Mouse (Mus musculus): ENCODE measurements around the gene Gna15. TPM values are rescaled to one million over a fixed set of nuclear protein-coding genes. Genes with fewer than 3 reads are reported as not detected.
A peak's percentile ranks its signal among the peaks of the same experiment; 100 is the strongest.

The Gna15 gene
- total RNA-seq, 1 experiment from 2014 or later = 40.2 TPM

- no peak for ATAC-seq (replicated peaks in 1 of 2; ENCODE audit: insufficient read depth in 1 of 2, low FRiP score in 2 of 2, low TSS enrichment in 1 of 2, low read depth in 1 of 2, poor library complexity in 2 of 2, severe bottlenecking in 2 of 2)
These were observed 35.2 kb upstream of the Gna15 start, which contains the start of gene Aes for GRCm38 (mm10) chr10:81559163-81559626. Gene Aes (plus strand): TSS chr10:81559488.

DNA sequence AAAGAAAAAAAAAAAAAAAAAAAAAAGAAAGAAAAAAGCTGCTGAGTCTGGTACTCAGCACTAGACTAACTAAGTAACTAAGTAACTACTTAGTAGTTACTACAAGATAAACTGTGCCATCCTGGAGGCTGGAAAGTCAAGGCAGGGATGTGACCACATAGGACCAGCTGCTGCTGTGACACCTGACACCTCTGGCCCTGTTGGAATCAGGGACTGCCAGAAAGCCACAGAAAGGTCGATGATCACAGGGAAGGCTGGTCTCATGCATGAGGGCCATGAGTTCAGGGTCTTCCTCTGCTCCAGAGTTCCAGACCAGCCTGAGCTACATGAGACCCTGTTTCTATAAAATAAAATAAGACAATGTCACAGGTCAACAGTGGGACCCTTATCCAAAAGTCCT is 33.5 kb upstream of the Gna15 start:
- no peak for ATAC-seq (replicated peaks in 1 of 2; ENCODE audit: insufficient read depth in 1 of 2, low FRiP score in 2 of 2, low TSS enrichment in 1 of 2, low read depth in 1 of 2, poor library complexity in 2 of 2, severe bottlenecking in 2 of 2)

GRCm38 (mm10) chr10:81556282-81556681 is 32.3 kb upstream of the Gna15 start:
- no peak for ATAC-seq (replicated peaks in 1 of 2; ENCODE audit: insufficient read depth in 1 of 2, low FRiP score in 2 of 2, low TSS enrichment in 1 of 2, low read depth in 1 of 2, poor library complexity in 2 of 2, severe bottlenecking in 2 of 2)

DNA sequence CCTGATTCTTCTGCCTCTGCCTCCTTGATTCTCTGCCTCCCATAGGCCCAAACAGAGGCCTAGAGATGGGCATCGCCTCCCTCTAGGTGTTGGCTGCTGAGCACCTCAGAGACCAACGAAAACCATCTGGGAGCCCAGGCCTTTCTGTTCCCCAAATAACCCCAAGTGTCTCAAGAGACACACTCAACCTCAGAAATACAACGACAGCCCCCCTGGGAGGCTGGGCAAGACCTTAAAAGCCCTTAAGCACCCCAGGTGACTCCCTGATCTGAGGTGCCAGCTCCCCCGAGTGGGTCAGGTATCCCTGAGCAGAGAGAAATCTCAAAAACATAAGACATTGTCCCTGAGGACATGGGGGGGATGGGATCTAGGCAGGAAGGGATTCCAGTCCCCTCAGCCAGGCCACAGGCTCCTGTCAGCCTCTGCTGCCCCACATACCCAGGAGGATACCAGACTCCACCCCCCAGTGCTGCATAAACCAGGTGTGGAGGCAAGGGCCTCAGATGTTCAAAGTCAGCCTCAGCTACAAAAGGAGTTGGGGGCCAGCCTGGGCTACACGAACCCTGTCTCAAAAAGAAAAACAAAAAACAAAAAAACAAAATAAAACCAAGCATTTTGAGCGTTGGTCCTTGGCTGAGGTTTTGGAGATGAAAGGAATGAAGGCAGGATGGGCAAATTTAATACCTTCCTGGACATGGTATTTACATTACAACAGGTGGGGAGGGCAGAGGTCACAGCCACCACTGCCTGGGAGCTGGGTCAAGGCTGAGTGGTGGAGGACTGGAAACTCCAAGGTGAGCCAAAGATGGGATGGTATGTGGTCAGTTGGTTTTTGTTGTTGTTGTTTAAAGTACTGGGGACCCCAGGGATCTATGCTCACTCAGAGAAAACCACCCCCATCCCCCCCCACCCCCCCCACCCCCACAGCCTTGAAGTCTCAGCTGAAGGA is 30.1 kb upstream of the Gna15 start:
- no peak for ATAC-seq (replicated peaks in 1 of 2; ENCODE audit: insufficient read depth in 1 of 2, low FRiP score in 2 of 2, low TSS enrichment in 1 of 2, low read depth in 1 of 2, poor library complexity in 2 of 2, severe bottlenecking in 2 of 2)

DNA sequence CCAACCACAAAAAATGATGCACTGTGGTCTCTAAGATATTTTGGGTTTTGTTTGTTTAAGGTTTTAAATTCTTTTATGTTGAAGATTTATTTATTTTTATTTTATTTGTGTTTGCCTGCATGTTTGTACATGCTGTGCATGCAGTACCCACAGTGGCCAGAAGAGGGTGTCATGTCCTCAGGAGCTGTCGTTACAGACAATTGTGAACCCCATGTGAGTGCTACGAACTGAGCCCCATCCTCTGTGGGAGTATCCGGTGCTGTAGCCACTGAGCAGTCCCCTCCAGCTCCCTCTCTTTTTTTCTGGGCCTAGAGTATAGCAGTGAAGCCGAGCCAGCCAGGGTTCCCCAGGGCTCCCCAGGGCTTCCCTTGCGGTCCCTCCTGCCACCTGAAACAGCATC is 29.2 kb upstream of the Gna15 start:
- no peak for ATAC-seq (replicated peaks in 1 of 2; ENCODE audit: insufficient read depth in 1 of 2, low FRiP score in 2 of 2, low TSS enrichment in 1 of 2, low read depth in 1 of 2, poor library complexity in 2 of 2, severe bottlenecking in 2 of 2)

GRCm38 (mm10) chr10:81551597-81552102 is 27.6 kb upstream of the Gna15 start:
- ATAC-seq (replicated peaks in 1 of 2; ENCODE audit: insufficient read depth in 1 of 2, low FRiP score in 2 of 2, low TSS enrichment in 1 of 2, low read depth in 1 of 2, poor library complexity in 2 of 2, severe bottlenecking in 2 of 2) = peak; percentile 89 to 92

DNA sequence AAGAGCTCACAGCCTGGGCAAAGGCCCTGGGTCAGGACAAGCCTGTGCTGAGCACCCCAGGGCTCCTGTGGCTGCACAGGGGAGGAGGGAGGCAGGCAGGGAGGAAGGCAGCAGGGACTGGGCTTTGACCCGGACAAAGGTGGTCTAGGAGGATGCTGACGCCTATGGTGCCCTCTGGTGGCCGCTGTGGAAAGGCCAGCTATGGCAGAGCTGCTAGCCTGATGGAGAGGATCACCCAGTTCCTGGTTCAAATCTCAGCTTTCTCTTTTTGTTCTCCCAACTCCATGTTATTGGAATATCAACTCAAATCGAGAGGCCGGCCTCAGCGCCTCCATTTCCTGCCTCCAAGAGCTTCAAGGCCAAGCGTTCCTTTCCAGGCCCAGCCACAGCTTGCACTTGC is 26.2 kb upstream of the Gna15 start:
- peak; percentile 42 to 46 for ATAC-seq (replicated peaks in 1 of 2; ENCODE audit: insufficient read depth in 1 of 2, low FRiP score in 2 of 2, low TSS enrichment in 1 of 2, low read depth in 1 of 2, poor library complexity in 2 of 2, severe bottlenecking in 2 of 2)

GRCm38 (mm10) chr10:81548944-81549343 is 24.9 kb upstream of the Gna15 start:
- ATAC-seq (replicated peaks in 1 of 2; ENCODE audit: insufficient read depth in 1 of 2, low FRiP score in 2 of 2, low TSS enrichment in 1 of 2, low read depth in 1 of 2, poor library complexity in 2 of 2, severe bottlenecking in 2 of 2) = no peak

DNA sequence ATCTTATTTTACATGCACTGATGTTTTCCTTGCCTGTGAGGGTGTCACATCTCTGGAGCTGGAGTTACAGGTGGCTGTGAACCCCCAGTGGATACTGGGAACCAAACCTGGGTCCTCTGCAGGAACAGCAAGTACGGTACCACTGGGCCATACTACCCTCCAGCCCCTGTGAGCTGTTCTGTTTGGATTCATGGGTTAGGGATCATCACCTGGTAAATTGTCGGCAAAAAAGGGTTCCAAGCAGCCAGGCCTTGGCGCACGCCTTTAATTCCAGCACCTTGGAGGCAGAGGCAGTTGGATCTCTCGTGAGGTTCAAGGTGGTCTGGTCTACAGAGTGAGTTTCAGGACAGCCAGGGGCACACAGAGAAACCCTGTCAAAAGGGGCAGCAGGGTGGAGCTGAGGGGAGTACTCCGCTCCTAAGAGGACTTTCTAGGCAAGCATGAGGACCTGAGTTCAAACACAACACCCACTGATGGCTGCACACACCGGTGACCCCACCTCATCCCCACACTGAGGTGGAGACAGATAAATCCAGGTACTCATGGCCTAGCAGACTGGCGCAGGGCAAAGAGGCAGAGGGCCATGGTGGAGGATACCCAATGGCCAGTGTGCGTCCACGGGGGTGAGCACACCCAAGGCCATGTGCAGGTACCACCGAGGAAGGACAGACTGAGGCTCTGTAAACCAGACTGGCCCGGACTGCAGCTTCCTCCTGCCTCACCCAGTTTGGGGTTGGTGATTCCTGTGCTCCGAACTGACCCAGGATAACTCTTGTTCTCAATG is 23.0 kb upstream of the Gna15 start:
- no peak for ATAC-seq (replicated peaks in 1 of 2; ENCODE audit: insufficient read depth in 1 of 2, low FRiP score in 2 of 2, low TSS enrichment in 1 of 2, low read depth in 1 of 2, poor library complexity in 2 of 2, severe bottlenecking in 2 of 2)

GRCm38 (mm10) chr10:81546332-81546731 is 22.3 kb upstream of the Gna15 start:
- ATAC-seq (replicated peaks in 1 of 2; ENCODE audit: insufficient read depth in 1 of 2, low FRiP score in 2 of 2, low TSS enrichment in 1 of 2, low read depth in 1 of 2, poor library complexity in 2 of 2, severe bottlenecking in 2 of 2) = no peak

GRCm38 (mm10) chr10:81545161-81545747 is 21.2 kb upstream of the Gna15 start, which contains the start of gene Gna11:
Gene Gna11 (minus strand): TSS chr10:81545190.
- ATAC-seq (replicated peaks in 1 of 2; ENCODE audit: insufficient read depth in 1 of 2, low FRiP score in 2 of 2, low TSS enrichment in 1 of 2, low read depth in 1 of 2, poor library complexity in 2 of 2, severe bottlenecking in 2 of 2) = peak; percentile 91

DNA sequence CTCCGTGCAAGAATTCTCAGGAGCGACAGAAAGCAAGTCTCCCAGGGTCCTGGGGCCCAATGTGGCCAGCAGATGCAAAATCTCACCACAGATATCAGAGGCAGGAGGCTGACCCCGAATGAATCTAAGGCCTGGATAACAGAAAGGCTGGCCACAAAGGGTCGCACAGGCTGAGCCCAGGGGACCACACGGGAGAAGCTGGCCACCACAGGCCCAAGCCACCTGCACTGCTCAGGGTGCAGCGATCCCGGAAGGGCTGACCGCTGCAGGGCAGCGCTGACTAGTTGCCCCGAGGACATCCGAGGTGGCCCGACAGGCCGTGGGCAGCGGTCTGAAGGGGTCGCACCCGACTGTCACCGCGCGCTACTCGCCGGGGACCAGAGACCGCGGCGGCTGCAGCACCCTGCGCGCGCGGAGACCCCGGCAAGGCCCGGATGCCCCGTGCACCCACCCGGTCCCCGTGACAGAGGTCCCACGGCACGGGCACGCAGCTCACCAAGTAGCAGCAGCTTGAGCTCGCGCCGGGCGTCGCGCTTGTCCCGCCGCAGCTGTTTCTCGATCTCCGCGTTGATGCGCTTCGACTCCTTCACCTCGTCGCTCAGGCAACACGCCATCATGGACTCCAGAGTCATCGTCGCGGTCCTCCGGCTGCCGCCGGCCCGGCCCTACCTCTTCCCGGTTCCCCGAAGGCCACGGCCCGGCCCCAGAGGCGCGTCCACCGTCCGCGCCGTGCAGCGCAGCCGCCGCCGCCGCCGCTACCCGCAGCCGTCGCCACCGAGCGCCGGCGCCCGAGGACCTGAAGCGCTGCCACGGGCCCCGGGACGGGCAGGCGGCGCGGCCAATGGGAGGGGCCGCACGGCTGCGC is 20.5 kb upstream of the Gna15 start:
- ATAC-seq (replicated peaks in 1 of 2; ENCODE audit: insufficient read depth in 1 of 2, low FRiP score in 2 of 2, low TSS enrichment in 1 of 2, low read depth in 1 of 2, poor library complexity in 2 of 2, severe bottlenecking in 2 of 2) = 0 out of 4 replicates have a peak, but pooled peaks of 1 of the 2 experiments have one; percentile 1

DNA sequence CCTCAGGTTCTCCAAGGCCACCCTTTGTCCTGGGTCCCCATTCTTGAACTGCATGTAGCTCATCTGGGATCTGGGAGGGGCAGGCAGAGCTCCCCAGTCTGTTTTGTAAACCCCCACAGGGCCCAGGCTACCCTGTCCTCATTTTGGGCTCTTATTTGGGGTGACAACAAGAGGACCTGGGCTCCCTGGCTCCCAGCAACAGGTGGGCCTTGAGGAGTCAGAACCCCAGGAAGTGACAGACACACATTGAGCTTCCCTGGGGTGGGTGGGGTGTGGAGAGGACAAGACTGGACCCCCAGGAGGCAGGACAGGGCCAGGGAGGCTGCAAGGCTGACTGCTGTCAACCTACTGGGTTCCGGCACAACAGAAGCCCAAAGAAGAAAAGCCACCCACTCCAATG is 19.6 kb upstream of the Gna15 start:
- ATAC-seq (replicated peaks in 1 of 2; ENCODE audit: insufficient read depth in 1 of 2, low FRiP score in 2 of 2, low TSS enrichment in 1 of 2, low read depth in 1 of 2, poor library complexity in 2 of 2, severe bottlenecking in 2 of 2) = no peak

DNA sequence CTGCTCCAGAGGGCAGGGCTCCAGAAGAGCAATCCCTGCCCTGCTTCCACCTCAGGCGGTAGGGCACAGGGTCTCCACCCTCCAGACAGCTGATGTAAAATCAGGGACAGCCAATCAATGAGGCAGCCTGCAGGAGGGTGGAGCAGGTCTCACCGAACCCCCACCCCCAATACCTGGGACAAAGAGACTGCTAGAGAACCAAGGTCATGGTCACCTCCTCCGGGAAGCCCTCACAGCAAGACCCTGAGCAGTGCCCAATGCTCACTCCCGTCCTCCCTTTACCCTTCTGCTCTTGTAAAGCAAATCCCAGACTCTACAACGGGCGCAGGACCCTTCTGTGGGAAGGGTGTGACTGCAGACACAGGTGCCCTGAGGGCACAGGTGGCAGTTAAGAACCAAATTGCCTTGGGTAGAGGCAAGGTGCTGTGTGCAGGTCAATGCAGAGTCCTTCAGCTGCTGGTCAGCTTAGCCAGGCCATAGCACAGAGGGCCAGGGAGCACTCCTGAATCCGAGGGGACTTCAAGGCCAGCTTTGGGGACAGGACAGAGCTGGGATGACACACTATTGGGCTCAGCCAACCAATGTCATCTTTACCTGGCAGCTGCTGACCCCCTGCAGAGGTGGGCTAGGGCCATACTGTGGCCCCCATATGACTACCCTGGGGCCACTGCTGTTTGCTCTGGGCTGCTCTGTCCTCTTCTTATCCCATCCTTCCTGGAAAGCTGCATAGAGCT is 18.9 kb upstream of the Gna15 start:
- ATAC-seq (replicated peaks in 1 of 2; ENCODE audit: insufficient read depth in 1 of 2, low FRiP score in 2 of 2, low TSS enrichment in 1 of 2, low read depth in 1 of 2, poor library complexity in 2 of 2, severe bottlenecking in 2 of 2) = no peak

GRCm38 (mm10) chr10:81541803-81542202 is 17.8 kb upstream of the Gna15 start:
- ATAC-seq (replicated peaks in 1 of 2; ENCODE audit: insufficient read depth in 1 of 2, low FRiP score in 2 of 2, low TSS enrichment in 1 of 2, low read depth in 1 of 2, poor library complexity in 2 of 2, severe bottlenecking in 2 of 2) = no peak

- ATAC-seq (replicated peaks in 1 of 2; ENCODE audit: insufficient read depth in 1 of 2, low FRiP score in 2 of 2, low TSS enrichment in 1 of 2, low read depth in 1 of 2, poor library complexity in 2 of 2, severe bottlenecking in 2 of 2) = no peak
These were observed 17.3 kb upstream of the Gna15 start for GRCm38 (mm10) chr10:81541363-81541762.
